Mouse (Mus musculus): Measurements from ENCODE around the gene Tppp.
A peak's percentile ranks its signal among the peaks of the same experiment; 100 is the strongest.
"Not testable (repeated sequence)": the region's sequence is repeated elsewhere in the genome, so short reads cannot be mapped to it uniquely, and the experiment has no call there.

The Tppp gene

GRCm38 (mm10) chr13:74025151-74026081, 16.2 kb downstream of the Tppp start:
- DNase-seq (ENCODE audit: low read depth, low spot score), result peak; percentile 71

DNA sequence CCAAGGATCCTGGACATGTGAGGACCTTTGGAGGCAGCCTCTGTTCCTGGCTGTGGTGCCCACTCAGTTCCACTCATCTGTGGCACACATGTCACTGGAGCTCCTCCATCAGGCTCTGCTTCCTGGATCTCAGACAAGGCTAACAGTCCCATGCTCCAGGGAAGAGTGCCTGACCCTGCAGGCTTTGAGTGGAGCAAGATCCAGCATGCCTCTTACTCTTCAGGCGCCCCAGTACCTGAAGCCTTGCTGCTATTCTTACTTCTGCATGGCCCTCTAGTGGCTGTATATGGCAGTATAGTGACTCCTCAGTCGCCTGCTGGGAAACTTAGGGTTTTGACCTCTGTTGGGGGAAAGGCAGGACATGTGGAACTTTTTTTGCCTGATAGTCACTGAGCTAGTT, 17.0 kb downstream of the Tppp start:
- peak; percentile 54 for DNase-seq (ENCODE audit: low read depth, low spot score)

DNA sequence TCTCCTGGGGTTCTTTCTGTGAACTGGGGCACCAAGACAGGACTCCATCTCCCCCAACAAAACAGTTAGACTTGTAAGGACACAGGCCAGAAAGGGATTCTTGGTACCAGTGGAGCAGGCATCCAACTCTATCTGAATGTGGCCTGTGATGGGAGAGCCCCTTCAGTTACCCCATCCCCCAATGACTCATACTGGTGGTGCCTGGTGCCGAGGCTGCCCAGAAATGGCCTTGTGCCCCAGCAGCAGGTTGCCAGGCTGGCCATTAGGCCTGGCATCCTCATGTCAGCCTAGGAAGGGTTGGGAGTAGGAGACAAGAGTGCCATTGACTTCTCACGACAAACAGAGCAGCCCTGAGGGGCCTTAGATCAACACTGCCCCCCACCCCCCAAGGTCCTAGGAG, 18.9 kb downstream of the Tppp start:
- no peak for DNase-seq (ENCODE audit: low read depth, low spot score)

DNA sequence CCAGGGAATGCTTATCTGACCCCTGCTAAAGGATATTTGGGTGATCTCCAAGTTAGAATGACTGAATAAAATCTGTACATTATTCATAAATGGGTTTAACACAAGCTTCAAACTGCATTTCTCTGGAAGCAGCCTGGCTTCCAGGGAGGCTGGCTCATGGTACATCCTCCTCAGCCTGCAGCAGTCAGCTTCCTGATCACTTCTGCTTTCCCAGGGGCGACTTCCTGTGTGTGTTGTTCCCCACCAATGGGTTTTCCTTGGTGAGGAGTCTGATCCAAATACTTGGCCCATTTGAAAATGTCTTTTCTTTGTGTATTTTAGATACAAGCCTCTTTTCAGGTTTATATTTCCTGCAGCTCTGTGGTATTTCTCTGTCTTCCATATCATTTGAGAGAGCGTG, 19.8 kb downstream of the Tppp start:
- DNase-seq (ENCODE audit: low read depth, low spot score), result no peak

- no peak for DNase-seq (ENCODE audit: low read depth, low spot score)
Observed at GRCm38 (mm10) chr13:74030691-74031090, 21.5 kb downstream of the Tppp start.

DNA sequence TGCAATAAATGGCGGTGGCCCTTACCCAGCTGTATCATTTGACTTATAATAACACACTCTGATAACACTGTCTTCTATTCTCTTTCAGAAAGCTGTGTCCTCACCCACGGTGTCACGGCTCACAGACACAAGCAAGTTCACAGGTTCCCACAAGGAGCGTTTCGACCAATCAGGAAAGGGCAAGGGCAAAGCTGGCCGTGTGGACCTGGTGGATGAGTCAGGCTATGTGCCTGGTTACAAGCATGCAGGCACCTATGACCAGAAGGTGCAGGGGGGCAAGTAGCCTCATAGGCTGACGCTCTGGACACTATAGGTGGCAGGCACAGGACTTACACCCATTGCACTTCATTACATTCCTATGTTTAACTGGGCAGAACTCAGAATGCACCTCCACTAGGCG, 21.9 kb downstream of the Tppp start:
- DNase-seq (ENCODE audit: low read depth, low spot score), result no peak

GRCm38 (mm10) chr13:74034756-74035155, 25.5 kb downstream of the Tppp start:
- DNase-seq (ENCODE audit: low read depth, low spot score), result no peak

GRCm38 (mm10) chr13:74035776-74036175, 26.6 kb downstream of the Tppp start:
- no peak for DNase-seq (ENCODE audit: low read depth, low spot score)

- no peak for DNase-seq (ENCODE audit: low read depth, low spot score)
Observed at GRCm38 (mm10) chr13:74039926-74040325, 30.7 kb downstream of the Tppp start.

GRCm38 (mm10) chr13:74056194-74056593, 47.0 kb downstream of the Tppp start:
- DNase-seq (ENCODE audit: low read depth, low spot score), result no peak

DNA sequence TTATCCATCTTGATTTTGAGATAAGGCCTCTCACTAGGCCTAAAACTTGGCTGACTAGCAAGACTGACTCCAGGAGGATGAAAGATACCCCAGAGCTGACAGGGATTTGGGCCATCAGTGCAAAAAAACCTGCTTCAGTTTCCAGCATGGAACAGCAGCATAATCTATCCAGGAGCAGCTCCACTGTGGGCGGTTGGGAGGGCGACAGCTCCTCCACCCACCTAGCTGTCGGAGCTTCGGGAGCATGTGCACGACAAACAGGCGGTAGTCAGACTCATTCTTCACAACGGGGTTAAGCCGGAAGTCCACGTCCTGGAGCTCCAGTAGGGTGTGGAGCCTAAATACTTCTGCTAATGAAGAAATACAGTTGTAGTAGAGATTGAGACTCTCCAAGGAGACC, 48.9 kb downstream of the Tppp start:
- no peak for DNase-seq (ENCODE audit: low read depth, low spot score)

DNA sequence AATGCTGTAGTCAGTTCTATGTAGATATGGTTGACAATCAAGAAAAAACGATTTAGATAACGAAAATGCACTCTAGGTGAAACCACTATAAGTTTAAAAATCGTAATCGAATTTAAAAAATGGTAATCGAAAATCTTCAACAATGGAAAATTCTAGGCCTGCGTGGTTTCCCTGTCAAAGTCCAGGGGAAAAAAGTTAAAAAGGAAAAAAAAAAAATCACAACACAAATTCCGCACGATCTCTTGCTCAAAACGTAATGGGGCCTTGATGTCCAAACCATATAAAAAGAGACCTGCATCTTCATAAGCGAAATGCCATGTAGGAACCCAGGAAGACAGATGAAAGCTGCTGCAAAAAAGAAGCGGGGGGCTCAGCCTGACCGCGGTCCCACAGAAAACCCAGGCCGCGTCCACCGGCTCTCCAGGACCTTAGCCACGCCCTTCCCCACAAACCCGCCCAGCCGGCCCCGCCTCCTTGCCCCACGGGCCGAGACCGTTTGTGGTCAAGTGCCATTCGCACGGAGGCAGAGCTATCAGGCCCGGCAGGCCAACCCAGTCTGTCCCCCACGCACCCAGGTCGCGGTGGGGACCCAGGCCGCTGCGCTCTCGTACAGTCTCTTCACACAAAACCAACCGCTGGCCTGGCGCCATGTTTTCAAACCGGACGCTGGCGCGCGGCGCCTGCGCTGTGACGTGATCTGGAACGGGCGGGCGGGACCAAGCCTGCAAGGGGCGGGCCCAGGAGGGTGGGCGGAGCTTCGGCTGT, 52.6 kb downstream of the Tppp start, which contains the start of gene Cep72:
Cep72 (minus strand) TSS at position 687 of the 765 bp plus-strand sequence.
- DNase-seq (ENCODE audit: low read depth, low spot score), result peak; percentile 95

DNA sequence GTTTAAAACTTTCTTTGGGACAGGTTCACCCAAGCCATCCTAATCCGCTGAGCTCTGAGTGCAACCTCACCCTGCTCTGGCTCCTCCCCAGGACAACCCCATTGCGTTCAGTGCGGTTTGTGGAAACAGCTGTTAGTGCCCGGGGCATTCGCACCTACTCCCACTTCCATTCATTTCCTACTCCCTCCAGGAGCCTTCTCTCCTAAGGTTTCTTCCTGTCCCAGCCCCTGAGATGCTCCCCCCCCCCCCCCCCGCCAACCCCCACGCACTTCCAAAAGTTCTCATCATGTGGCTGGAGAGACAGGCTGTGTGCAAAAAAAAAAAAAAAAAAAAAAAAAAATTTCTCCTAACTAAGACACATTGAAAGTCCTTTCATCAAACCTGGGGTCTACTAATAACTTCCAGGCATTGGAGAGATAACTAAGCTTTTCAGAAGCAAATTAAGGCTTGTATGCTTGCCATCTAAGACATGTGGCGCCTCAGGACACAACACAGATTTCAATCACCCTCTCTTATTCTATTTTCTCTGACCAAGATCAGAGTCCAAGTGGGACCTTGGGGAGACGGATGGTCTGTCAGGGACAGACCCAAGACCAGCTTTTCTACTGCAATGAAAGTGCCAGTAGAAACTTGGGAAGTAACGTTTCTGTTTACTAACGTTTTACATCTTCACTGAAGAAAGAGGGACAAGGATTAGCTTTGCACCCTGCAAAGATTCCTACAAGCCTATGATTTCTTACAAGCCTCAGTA, 53.3 kb downstream of the Tppp start:
- DNase-seq (ENCODE audit: low read depth, low spot score), result no peak

DNA sequence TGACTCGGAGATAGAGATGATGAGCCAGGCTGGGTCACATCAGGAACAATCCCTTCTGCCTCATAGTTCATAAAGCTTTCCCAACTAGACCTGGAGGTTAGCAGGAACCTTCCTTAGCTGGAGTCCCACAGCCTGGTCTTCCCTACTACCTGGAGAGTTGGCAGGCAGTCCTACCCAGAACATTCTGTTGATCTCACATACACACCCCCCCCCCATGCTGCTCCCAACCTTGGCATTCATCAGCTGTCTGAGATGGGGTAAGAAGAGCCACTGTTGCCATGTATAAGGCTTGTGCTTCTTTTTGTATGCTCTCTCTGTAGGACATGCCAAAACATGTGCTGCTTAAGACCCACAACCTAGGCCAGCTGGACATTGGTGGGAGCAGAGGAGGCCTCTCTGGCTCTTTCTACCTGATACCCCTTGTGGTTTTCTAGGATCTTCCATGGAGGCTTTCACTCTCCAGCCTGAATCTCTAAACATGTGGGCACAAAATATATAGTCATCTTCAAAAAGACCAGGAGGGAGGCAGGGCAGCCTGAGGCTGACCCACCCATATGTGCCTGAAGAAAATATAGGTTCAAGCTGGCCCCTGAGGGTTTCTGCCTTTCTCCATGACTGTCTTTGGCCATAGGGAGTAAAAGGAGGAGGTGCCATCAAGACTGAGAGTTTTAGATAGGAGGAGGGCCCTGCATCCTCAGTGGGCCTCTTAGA, 54.3 kb downstream of the Tppp start:
- DNase-seq (ENCODE audit: low read depth, low spot score), result no peak

- no peak for DNase-seq (ENCODE audit: low read depth, low spot score)
Observed at GRCm38 (mm10) chr13:74066576-74066975, 57.4 kb downstream of the Tppp start.

DNA sequence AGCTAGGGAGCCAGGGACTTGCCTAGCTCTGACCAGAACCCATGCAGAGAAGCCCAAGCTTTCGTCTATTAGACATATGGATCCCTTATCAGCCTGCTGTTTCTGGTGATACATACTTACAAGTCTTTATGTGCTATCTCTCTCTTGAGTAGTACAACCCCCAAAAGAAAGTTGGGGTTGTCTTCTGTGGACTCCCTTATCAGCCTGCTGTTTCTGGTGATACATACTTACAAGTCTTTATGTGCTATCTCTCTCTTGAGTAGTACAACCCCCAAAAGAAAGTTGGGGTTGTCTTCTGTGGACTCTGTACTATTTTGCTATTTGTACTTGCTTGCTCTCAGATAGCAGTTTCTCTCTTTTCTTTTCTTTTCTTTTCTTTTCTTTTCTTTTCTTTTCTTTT, 62.0 kb downstream of the Tppp start:
- not testable (repeated sequence) for DNase-seq (ENCODE audit: low read depth, low spot score)

- DNase-seq (ENCODE audit: low read depth, low spot score), result no peak
Observed at GRCm38 (mm10) chr13:74071714-74072113, 62.5 kb downstream of the Tppp start.

GRCm38 (mm10) chr13:74073369-74073768, 64.2 kb downstream of the Tppp start:
- no peak for DNase-seq (ENCODE audit: low read depth, low spot score)

Data from CD4-positive, CD25-positive, alpha-beta regulatory T cell, adult 2 months (primary cell).